Mouse (Mus musculus) spleen, embryonic (tissue): ENCODE measurements around the gene Stk16.

Experiments
- CTCF ChIA-PET: fragments of 350-600 bp; sonication (Branson Sonifier 250); formaldehyde crosslinking; loops from one replicate; lab custom pipeline; 2022; lab: Charles Lee

The Stk16 gene

GRCm38 (mm10) chr1:75264091-75264880 lies 53.6 kb downstream of the Stk16 start, which contains the start of gene Ptprn:
Gene Ptprn (minus strand): TSS chr1:75264502.
- CTCF ChIA-PET = no interaction called here
